Mouse (Mus musculus): ENCODE results near the gene Zmynd8. TPM values are rescaled to one million over a fixed set of nuclear protein-coding genes. Genes with fewer than 3 reads are reported as not detected.
"Not testable (repeated sequence)": the region's sequence is repeated elsewhere in the genome, so short reads cannot be mapped to it uniquely, and the experiment has no call there.

The Zmynd8 gene
- polyA plus RNA-seq, 1 experiment, result 5.2 TPM

GRCm38 (mm10) chr2:165808179-165808975 is 90.4 kb downstream of the Zmynd8 start:
- H3K4me3 ChIP-seq (replicated peaks), result no peak overlapping the region
- H3K4me1 ChIP-seq (ENCODE audit: control insufficient read depth), result no peaks in the 10 kb centered on the region
- peaks cover 92% of the 10 kb centered on the region for H3K36me3 ChIP-seq (ENCODE audit: control insufficient read depth)
- no peak for TF ChIP-seq GATA1 (IDR thresholded peaks at IDR 0.05; ENCODE audit: low read length)
- no peak for TF ChIP-seq TAL1 (IDR thresholded peaks at IDR 0.05; ENCODE audit: low read length)
- no peaks in the 10 kb centered on the region for H3K9me3 ChIP-seq (ENCODE audit: control insufficient read depth, low read length)
- H3K27me3 ChIP-seq (ENCODE audit: control insufficient read depth), result no peaks in the 10 kb centered on the region

- peaks cover 79% of the 10 kb centered on the region for H3K36me3 ChIP-seq (ENCODE audit: control insufficient read depth)
- not testable (repeated sequence) for H3K4me1 ChIP-seq (ENCODE audit: control insufficient read depth); H3K27me3 ChIP-seq (ENCODE audit: control insufficient read depth); H3K9me3 ChIP-seq (ENCODE audit: control insufficient read depth, low read length); H3K4me3 ChIP-seq (replicated peaks)
These were observed 98.6 kb downstream of the Zmynd8 start for GRCm38 (mm10) chr2:165800174-165800573.

DNA sequence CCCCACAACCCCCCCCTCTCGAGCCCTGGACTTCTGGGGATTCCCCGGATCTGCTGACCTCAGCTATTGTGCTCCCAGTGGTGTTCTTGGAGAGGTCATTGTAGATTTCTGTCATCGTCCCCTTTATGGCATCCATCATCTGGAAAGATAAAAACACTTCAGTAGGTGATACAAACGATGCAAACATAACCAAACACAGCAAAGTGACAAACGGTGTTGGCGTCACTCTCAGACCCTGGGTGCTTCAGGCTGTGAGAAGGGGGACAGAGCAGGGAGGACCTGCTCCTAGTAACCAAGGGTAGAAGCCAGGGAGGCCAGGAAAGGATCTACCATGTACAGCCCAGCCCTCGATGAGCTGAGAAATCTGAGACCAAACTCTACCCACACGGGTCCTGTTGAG is 100.9 kb downstream of the Zmynd8 start:
- peaks cover 6% of the 10 kb centered on the region for H3K4me1 ChIP-seq (ENCODE audit: control insufficient read depth)
- no peaks in the 10 kb centered on the region for H3K27me3 ChIP-seq (ENCODE audit: control insufficient read depth)
- no peak for TF ChIP-seq GATA1 (IDR thresholded peaks at IDR 0.05; ENCODE audit: low read length)
- peaks cover 83% of the 10 kb centered on the region for H3K36me3 ChIP-seq (ENCODE audit: control insufficient read depth)
- H3K4me3 ChIP-seq (replicated peaks), result no peak overlapping the region
- peaks cover 6% of the 10 kb centered on the region; the same call in 1 of the 2 replicates for H3K9me3 ChIP-seq (ENCODE audit: control insufficient read depth, low read length)

GRCm38 (mm10) chr2:165793283-165793638 is 105.6 kb downstream of the Zmynd8 start:
- no peak for TF ChIP-seq GATA1 (IDR thresholded peaks at IDR 0.05; ENCODE audit: low read length)
- TF ChIP-seq TAL1 (IDR thresholded peaks at IDR 0.05; ENCODE audit: low read length), result no peak
- Histone ChIP-seq H3K36me3 (ENCODE audit: control insufficient read depth) (peaks cover 92% of the 10 kb centered on the region), H3K4me3 (replicated peaks) (no peak overlapping the region), H3K9me3 (ENCODE audit: control insufficient read depth, low read length) (no peaks in the 10 kb centered on the region), H3K4me1 (ENCODE audit: control insufficient read depth) (peaks cover 4% of the 10 kb centered on the region), H3K27me3 (ENCODE audit: control insufficient read depth) (no peaks in the 10 kb centered on the region)

GRCm38 (mm10) chr2:165792431-165793282 is 106.2 kb downstream of the Zmynd8 start:
- no peaks in the 10 kb centered on the region for H3K27me3 ChIP-seq (ENCODE audit: control insufficient read depth)
- TF ChIP-seq TAL1 (IDR thresholded peaks at IDR 0.05; ENCODE audit: low read length) (no peak), GATA1 (IDR thresholded peaks at IDR 0.05; ENCODE audit: low read length) (no peak)
- H3K36me3 ChIP-seq (ENCODE audit: control insufficient read depth), result peaks cover 94% of the 10 kb centered on the region
- H3K9me3 ChIP-seq (ENCODE audit: control insufficient read depth, low read length), result no peaks in the 10 kb centered on the region
- H3K4me1 ChIP-seq (ENCODE audit: control insufficient read depth), result peaks cover 4% of the 10 kb centered on the region
- H3K4me3 ChIP-seq (replicated peaks), result no peak overlapping the region

- H3K4me3 ChIP-seq (replicated peaks), result no peak overlapping the region
- peaks cover 4% of the 10 kb centered on the region for H3K4me1 ChIP-seq (ENCODE audit: control insufficient read depth)
- no peaks in the 10 kb centered on the region for H3K9me3 ChIP-seq (ENCODE audit: control insufficient read depth, low read length)
- H3K27me3 ChIP-seq (ENCODE audit: control insufficient read depth), result no peaks in the 10 kb centered on the region
- no peak for TF ChIP-seq TAL1 (IDR thresholded peaks at IDR 0.05; ENCODE audit: low read length)
- TF ChIP-seq GATA1 (IDR thresholded peaks at IDR 0.05; ENCODE audit: low read length), result no peak
- peaks cover 94% of the 10 kb centered on the region for H3K36me3 ChIP-seq (ENCODE audit: control insufficient read depth)
These were observed 107.2 kb downstream of the Zmynd8 start for GRCm38 (mm10) chr2:165791657-165792056.

DNA sequence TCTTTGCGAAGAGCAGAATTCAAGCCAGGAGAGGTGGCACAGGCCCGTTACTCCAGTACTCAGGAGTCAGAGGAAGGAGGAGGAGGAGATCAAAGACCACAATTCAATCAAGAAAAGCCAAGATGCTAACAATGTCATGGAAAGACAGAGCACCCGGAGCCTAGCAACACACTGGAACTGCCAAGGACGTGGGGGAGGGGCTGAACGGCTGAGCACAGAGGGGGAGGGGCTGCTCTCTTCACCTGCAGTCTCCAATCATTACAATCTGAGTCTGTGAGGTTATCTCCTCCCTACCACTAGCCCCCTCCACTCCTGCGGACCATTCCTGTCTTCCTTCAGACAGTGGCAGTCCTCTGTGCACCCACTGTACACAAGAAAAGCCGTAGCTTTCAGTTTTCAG is 107.8 kb downstream of the Zmynd8 start:
- Histone ChIP-seq H3K27me3 (ENCODE audit: control insufficient read depth) (no peaks in the 10 kb centered on the region), H3K36me3 (ENCODE audit: control insufficient read depth) (peaks cover 94% of the 10 kb centered on the region), H3K4me1 (ENCODE audit: control insufficient read depth) (peaks cover 4% of the 10 kb centered on the region), H3K4me3 (replicated peaks) (no peak overlapping the region), H3K9me3 (ENCODE audit: control insufficient read depth, low read length) (no peaks in the 10 kb centered on the region)
- TF ChIP-seq GATA1 (IDR thresholded peaks at IDR 0.05; ENCODE audit: low read length), result no peak
- no peak for TF ChIP-seq TAL1 (IDR thresholded peaks at IDR 0.05; ENCODE audit: low read length)

DNA sequence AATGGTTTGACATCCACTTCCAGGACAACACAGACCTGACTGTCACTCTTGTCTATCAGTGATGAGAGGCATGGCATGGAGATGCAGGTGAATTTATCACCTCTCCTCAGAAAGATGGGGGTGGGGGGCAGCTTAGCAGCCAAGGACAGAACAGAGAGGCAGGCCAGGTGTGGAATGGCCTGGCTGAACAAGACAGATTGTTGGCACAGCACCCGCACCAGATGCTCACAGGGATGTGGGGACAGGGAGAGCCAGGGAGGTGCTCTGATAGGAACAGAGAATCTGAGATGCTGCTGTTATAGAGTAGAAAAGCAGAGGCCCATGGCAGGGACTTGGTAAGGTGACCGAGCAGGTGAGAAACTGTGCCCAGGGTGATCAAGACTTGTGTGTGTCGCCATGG is 109.1 kb downstream of the Zmynd8 start:
- H3K36me3 ChIP-seq (ENCODE audit: control insufficient read depth), result peaks cover 98% of the 10 kb centered on the region
- no peaks in the 10 kb centered on the region for H3K27me3 ChIP-seq (ENCODE audit: control insufficient read depth)
- no peaks in the 10 kb centered on the region for H3K9me3 ChIP-seq (ENCODE audit: control insufficient read depth, low read length)
- TF ChIP-seq GATA1 (IDR thresholded peaks at IDR 0.05; ENCODE audit: low read length) (no peak), TAL1 (IDR thresholded peaks at IDR 0.05; ENCODE audit: low read length) (no peak)
- H3K4me1 ChIP-seq (ENCODE audit: control insufficient read depth), result peaks cover 6% of the 10 kb centered on the region
- H3K4me3 ChIP-seq (replicated peaks), result no peak overlapping the region

DNA sequence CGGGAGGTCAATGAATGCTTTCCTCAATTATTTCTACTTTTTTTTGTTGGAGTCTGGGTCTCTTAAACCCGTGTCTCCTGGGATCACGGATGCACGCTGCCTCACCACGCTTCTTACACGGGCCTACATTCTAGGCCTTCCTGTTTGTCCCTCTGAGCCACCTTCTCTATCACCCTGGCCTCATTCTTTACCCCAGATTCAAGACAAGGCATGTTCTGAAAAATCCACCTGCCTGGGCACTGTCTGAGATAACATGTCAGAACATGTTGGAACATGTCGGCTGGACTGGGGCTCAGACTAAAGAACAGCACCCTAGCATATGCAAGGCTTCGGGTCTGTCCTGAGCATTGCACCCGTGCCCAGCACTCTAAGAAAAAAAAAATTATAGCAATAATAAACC is 110.0 kb downstream of the Zmynd8 start:
- no peak for TF ChIP-seq GATA1 (IDR thresholded peaks at IDR 0.05; ENCODE audit: low read length)
- no peak for TF ChIP-seq TAL1 (IDR thresholded peaks at IDR 0.05; ENCODE audit: low read length)

More for the DNA sequence above, 110.0 kb downstream of the Zmynd8 start:
- no peaks in the 10 kb centered on the region for H3K9me3 ChIP-seq (ENCODE audit: control insufficient read depth, low read length)
- peaks cover 6% of the 10 kb centered on the region for H3K4me1 ChIP-seq (ENCODE audit: control insufficient read depth)
- no peaks in the 10 kb centered on the region for H3K27me3 ChIP-seq (ENCODE audit: control insufficient read depth)
- no peak overlapping the region for H3K4me3 ChIP-seq (replicated peaks)
- peaks cover 98% of the 10 kb centered on the region for H3K36me3 ChIP-seq (ENCODE audit: control insufficient read depth)
